Mouse (Mus musculus) E14TG2a.4 (cell line): ENCODE data around the gene Cryba4.

Experiments used
- CTCF ChIP-seq: conservative IDR thresholded peaks from 2 replicates; pipeline ENCODE4 v1.5.1; 2014; ENCODE audit warnings: low read length
- NANOG ChIP-seq: IDR thresholded peaks from 2 replicates; pipeline ENCODE4 v1.6.1; 2014; ENCODE audit warnings: borderline replicate concordance, low read length, mixed read lengths
- POU5F1 ChIP-seq: IDR thresholded peaks from 2 replicates; pipeline ENCODE4 v1.6.1; 2014; ENCODE audit warnings: low read length, borderline replicate concordance

- TF ChIP-seq CTCF = no peak
- no peak for TF ChIP-seq NANOG
- no peak for TF ChIP-seq POU5F1
Observed at GRCm38 (mm10) chr5:112206543-112207255, 45.6 kb downstream of the Cryba4 start.
